Mouse (Mus musculus): ENCODE data around the gene Dpf2. TPM values are rescaled to one million over a fixed set of nuclear protein-coding genes. Genes with fewer than 3 reads are reported as not detected.

Gene Dpf2
- total RNA-seq, 1 experiment from 2014 or later, result 154 TPM

DNA sequence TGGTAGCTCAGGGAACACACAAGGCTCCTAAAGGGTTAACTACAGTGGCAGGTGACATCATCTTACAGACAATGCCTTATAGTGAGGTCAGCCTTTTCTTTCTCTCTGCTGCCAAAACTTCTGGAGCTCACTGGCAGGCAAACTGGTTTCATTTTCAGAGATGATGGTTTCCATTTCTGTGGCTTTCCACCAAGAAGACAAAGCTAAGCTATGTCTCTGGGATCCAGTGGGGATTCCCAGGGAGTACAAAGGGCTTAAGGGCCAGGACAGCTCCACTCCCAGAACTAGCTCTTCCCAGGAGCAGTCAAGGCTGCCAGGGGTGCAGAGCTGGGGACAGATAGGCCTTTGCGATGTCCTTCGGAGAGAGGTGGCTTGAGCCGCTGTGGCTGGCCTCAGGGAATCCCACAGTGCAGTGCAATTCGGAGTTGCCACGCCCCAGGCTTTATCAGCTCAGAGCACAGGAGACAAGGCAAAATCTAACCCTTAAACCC is 61.3 kb downstream of the Dpf2 start:
- ATAC-seq (replicated peaks in 1 of 2; ENCODE audit: insufficient read depth in 1 of 2, low FRiP score in 2 of 2, low TSS enrichment in 1 of 2, low read depth in 1 of 2, poor library complexity in 2 of 2, severe bottlenecking in 2 of 2), result no peak

DNA sequence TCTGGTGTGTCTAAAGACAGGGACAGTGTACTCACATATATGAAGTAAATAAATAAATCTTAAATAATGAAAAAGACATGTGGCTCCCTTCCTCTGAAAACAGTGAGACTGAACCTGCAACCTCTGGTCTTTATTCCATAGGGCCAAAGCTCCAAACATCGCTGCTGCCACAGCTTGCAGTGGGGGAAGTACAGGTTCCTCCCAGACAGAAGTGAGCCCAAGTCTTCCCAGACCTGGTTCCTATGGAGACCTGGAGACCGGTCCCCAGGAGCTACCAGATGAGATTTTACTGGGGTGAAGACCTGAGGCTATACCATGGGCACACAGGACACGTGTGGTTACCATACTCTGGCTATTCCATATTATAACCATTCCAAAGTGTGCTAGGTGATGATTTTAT is 62.0 kb downstream of the Dpf2 start:
- no peak for ATAC-seq (replicated peaks in 1 of 2; ENCODE audit: insufficient read depth in 1 of 2, low FRiP score in 2 of 2, low TSS enrichment in 1 of 2, low read depth in 1 of 2, poor library complexity in 2 of 2, severe bottlenecking in 2 of 2)

DNA sequence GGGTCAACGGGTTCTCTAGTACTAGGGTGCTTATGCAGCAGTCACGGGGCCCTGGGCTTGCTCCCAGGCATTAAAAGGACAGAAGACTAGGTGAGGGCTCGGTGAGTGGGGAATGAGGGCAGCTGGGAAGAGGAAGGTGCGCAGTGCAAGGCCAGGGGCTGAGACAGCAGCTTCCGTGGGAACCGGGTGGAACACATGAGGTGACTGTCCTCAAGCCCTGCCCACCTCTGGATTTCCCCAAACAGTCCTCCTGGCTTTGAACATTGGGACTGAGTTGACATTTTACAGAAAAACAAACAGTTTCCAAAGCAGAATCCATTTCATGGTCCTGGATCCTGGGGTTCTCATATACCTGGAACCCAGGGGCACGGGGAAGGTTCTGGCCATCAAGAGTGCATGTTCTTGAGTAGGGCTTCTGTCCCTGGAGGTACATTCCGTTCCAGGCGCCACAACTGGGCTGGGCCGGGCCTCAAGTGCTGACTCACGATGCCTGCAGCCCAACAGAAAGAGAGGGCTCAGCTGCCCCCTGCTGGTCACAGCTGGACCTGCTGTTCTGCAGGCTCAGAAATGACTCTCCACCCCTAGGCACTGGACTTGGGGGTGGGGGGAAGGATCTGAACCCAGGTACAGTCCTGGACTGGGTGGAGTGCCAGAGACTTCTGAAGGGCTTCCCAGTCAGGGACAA is 62.8 kb downstream of the Dpf2 start:
- peak; percentile 28 to 36 for ATAC-seq (replicated peaks in 1 of 2; ENCODE audit: insufficient read depth in 1 of 2, low FRiP score in 2 of 2, low TSS enrichment in 1 of 2, low read depth in 1 of 2, poor library complexity in 2 of 2, severe bottlenecking in 2 of 2)

DNA sequence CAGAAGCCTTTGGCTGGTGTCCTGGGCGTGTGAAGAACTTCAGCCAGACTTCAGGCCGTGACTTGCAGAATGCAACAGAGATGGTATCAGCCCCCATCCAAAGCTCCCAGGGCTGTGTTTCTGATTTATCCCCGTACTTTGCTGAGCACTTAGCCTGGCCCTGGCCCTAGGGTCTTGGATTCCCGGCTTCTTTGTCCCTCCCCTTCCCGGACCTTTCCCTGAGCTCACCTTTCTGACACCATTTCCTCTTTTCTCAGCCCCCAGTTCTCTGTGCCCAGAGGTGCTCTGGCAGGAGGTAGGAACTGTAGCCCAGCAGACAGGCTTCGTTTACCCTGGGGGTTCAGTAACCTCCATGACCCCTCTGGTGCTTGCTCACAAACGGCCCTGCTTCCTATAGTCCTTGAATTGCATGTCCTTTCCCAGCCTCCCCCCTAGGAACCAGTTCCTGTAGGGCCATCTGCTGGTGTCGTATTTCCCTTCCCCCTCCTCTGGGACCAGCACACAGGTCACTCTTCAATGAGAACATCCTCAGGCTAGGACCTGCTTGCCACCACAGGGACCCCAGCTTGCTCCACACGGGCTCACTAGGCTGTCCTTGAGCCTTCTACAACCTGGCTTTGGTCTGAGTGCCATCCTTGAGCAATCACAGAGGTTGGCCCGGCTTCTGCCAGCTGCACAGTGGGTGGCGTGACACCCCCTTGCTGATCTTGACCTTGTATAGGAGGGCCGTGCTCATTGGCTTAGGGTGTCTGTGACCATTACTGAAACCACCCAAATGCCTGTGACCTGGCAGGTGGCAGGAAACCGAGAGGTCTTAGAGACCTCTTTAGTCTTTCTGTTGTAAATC is 63.8 kb downstream of the Dpf2 start:
- ATAC-seq (replicated peaks in 1 of 2; ENCODE audit: insufficient read depth in 1 of 2, low FRiP score in 2 of 2, low TSS enrichment in 1 of 2, low read depth in 1 of 2, poor library complexity in 2 of 2, severe bottlenecking in 2 of 2), result no peak

DNA sequence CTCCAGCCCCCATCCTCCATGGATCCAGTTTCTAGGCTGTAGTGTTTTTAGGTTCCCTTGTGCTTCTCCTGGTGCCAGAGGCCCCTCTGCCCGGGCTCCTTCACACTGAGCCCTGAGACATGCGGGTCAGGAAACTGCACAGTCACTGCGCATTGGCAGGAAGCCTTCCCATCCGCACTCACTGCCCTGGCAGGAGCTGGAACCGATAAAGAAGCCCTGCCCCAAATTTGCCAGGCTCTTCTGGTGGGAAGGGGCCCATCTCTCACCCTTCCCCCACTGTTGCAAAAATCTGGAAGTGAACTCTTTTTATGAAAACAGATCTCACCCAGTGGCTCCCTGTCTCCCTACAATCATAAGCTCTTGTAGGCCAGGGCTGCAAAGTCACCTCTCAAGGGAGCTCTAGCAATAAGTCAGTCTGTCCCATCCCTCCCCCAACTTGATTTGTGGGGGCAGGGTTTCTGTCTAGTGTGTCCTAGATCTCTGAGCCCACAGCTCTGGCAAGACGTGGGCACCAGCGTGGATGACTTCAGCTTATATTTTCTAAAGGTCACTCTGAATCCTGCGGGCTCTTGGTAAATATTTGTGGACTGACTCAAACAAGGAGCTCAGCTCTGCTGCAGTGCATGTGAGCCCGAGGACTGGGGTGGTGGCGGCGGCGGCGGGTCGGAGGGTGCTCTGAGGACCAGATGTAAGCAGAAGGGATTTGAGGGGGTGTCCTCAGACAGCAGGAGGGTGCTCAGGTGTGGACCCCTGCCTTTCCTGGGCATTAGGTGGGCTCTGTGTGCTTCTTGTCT is 64.6 kb downstream of the Dpf2 start:
- no peak for ATAC-seq (replicated peaks in 1 of 2; ENCODE audit: insufficient read depth in 1 of 2, low FRiP score in 2 of 2, low TSS enrichment in 1 of 2, low read depth in 1 of 2, poor library complexity in 2 of 2, severe bottlenecking in 2 of 2)

DNA sequence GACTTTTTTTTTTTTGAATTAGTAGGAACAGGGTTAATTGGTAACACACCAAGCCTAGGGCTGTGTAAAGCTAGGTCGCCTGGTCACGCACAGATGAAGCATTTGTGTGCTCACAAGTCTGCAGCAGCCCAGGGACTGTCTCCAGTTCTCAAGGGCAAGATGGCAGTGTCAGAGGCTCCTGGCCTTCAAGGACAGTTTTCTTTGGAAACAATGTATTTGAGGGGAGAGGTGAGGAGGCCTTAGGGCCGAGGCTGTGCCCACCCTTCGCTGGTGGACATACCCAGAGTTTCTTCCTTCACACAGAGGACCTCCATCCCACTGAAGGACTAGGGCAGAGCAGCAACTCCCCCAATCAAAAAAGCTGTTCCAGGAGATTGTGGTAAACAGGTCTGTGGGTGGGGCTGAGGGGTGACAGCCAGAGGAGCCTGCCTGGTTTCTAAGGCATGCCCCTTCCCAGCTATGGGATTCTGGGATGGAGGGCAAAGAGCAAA is 65.5 kb downstream of the Dpf2 start:
- ATAC-seq (replicated peaks in 1 of 2; ENCODE audit: insufficient read depth in 1 of 2, low FRiP score in 2 of 2, low TSS enrichment in 1 of 2, low read depth in 1 of 2, poor library complexity in 2 of 2, severe bottlenecking in 2 of 2), result no peak

DNA sequence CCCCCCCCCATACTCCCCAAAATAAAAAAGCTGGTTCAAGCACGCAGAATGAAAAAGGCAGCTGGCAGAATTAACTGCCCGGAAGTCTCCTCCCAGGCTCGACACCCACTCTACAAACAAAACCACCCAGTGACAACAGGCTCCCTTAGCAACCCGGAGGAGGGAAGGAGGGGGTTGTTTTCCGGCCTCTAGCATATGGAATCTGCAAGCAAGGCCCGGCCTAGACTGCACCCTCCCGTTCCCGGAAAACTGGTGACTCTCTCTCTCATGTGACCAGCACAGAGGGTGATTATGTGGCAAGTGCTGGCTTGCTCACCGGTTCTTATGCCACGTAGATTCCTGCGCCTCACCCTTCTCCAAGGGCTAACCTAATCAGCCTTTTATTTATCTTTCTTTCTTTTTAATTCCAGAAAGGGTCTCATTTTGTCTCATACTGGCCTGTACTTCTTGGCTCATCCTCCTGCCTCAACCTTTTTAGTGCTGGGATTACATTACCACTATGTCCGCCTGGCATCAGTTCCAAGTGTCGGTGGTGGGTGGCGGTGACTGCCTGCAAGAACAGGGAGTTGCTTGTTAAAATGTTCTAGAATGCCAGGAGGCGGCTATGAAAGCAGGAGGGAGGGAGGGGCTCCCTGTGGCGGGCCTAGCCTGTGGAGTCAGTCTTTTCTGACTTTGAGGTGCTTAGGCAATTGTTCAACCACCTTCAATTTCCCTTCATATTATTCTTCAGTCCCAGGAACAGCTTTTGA is 66.1 kb downstream of the Dpf2 start:
- ATAC-seq (replicated peaks in 1 of 2; ENCODE audit: insufficient read depth in 1 of 2, low FRiP score in 2 of 2, low TSS enrichment in 1 of 2, low read depth in 1 of 2, poor library complexity in 2 of 2, severe bottlenecking in 2 of 2), result peak; percentile 3 to 8; a peak in 3 of 4 replicates

Other genes starting within 250 kb of the Dpf2 start
- gene Sipa1, start 249.3 kb downstream of the Dpf2 start, total RNA-seq (2017), result 33.0 and 33.8 TPM in 2 replicates
- 23.9 and 34.3 TPM in 2 replicates for gene Map3k11, start 224.3 kb downstream of the Dpf2 start, total RNA-seq (2017)
- 21.0 and 21.2 TPM in 2 replicates for gene Pcnx3, start 224.1 kb downstream of the Dpf2 start, total RNA-seq (2017)
- 0.75 TPM in 1 of 2 replicates, not detected in the other for gene Kcnk7, start 208.6 kb downstream of the Dpf2 start, total RNA-seq (2017)
- 29.5 and 51.2 TPM in 2 replicates for gene Ehbp1l1, start 186.7 kb downstream of the Dpf2 start, total RNA-seq (2017)
- gene Fam89b, start 183.4 kb downstream of the Dpf2 start, total RNA-seq (2017), result 22.8 and 27.0 TPM in 2 replicates
- 23.5 and 46.0 TPM in 2 replicates for gene Ltbp3, start 172.1 kb downstream of the Dpf2 start, total RNA-seq (2017)
- 22.5 and 30.9 TPM in 2 replicates for gene Scyl1, start 141.6 kb downstream of the Dpf2 start, total RNA-seq (2017)
- gene Frmd8, start 37.7 kb downstream of the Dpf2 start, total RNA-seq (2017), result 26.4 and 31.8 TPM in 2 replicates
- 48.1 and 60.3 TPM in 2 replicates for gene Slc25a45, start 35.2 kb downstream of the Dpf2 start, total RNA-seq (2017)
- gene Tigd3, start 18.9 kb downstream of the Dpf2 start, total RNA-seq (2017), result 2.4 and 2.6 TPM in 2 replicates
- gene Cdc42ep2, start 11.8 kb upstream of the Dpf2 start, total RNA-seq (2017), result 0.25 TPM in 1 of 2 replicates, not detected in the other
- 39.6 and 68.5 TPM in 2 replicates for gene Pola2, start 51.2 kb upstream of the Dpf2 start, total RNA-seq (2017)
- gene Slc22a20, start 73.1 kb upstream of the Dpf2 start, total RNA-seq (2017), result not detected in 2 replicates
- gene Capn1, start 102.9 kb upstream of the Dpf2 start, total RNA-seq (2017), result 32.4 and 37.5 TPM in 2 replicates
- 7.0 and 9.4 TPM in 2 replicates for gene Syvn1, start 133.6 kb upstream of the Dpf2 start, total RNA-seq (2017)
- gene Mrpl49, start 144.8 kb upstream of the Dpf2 start, total RNA-seq (2017), result 37.0 and 38.9 TPM in 2 replicates
- 1,306 and 2,041 TPM in 2 replicates for gene Fau, start 144.8 kb upstream of the Dpf2 start, total RNA-seq (2017)
- gene Znhit2, start 148.2 kb upstream of the Dpf2 start, total RNA-seq (2017), result 8.3 and 11.5 TPM in 2 replicates
- gene Tm7sf2, start 155.4 kb upstream of the Dpf2 start, total RNA-seq (2017), result 1.3 and 3.0 TPM in 2 replicates
- 46.8 and 52.8 TPM in 2 replicates for gene Vps51, start 164.2 kb upstream of the Dpf2 start, total RNA-seq (2017)
- not detected in 2 replicates for gene Tmem262, start 167.0 kb upstream of the Dpf2 start, total RNA-seq (2017)
- not detected in 2 replicates for gene Gm28374, start 169.2 kb upstream of the Dpf2 start, total RNA-seq (2017)
- 23.5 and 68.8 TPM in 2 replicates for gene Zfpl1, start 171.9 kb upstream of the Dpf2 start, total RNA-seq (2017)
- gene Cdca5, start 172.0 kb upstream of the Dpf2 start, total RNA-seq (2017), result 25.8 and 26.8 TPM in 2 replicates
- gene AC131692.1, start 181.4 kb upstream of the Dpf2 start, total RNA-seq (2017), result 1.3 and 1.5 TPM in 2 replicates
- 0.13 TPM in 1 of 2 replicates, not detected in the other for gene Naaladl1, start 192.8 kb upstream of the Dpf2 start, total RNA-seq (2017)
- 5.0 and 6.8 TPM in 2 replicates for gene Sac3d1, start 205.6 kb upstream of the Dpf2 start, total RNA-seq (2017)
- gene Snx15, start 215.3 kb upstream of the Dpf2 start, total RNA-seq (2017), result 3.4 and 13.4 TPM in 2 replicates
- 3.3 and 5.6 TPM in 2 replicates for gene Batf2, start 228.0 kb upstream of the Dpf2 start, total RNA-seq (2017)
- gene Arl2, start 228.5 kb upstream of the Dpf2 start, total RNA-seq (2017), result 24.9 and 37.0 TPM in 2 replicates